Mouse (Mus musculus) kidney, adult 2 months (tissue): ENCODE measurements around the gene Vmn1r195. TPM values are rescaled to one million over a fixed set of nuclear protein-coding genes. Genes with fewer than 3 reads are reported as not detected.

Experiments used
- DNase-seq: peaks from one replicate; pipeline ENCODE4 v3.0.0; 2021
- H3K27ac ChIP-seq: fragments of 200-500 bp; 2 replicates; pipeline ENCODE4 v1.5.1; 2012; ENCODE audit warnings: low read depth, low read length, control low read depth, inconsistent platforms; ENCODE audit not compliant: insufficient read depth
- H3K27me3 ChIP-seq: fragments of 200-500 bp; replicated peaks from 2 replicates; pipeline ENCODE4 v1.6.1; 2012; ENCODE audit warnings: mild to moderate bottlenecking, moderate library complexity, low read length, inconsistent platforms; ENCODE audit not compliant: control insufficient read depth, insufficient read depth
- H3K36me3 ChIP-seq: fragments of 200-500 bp; 2 replicates; pipeline ENCODE4 v1.6.1; 2012; ENCODE audit warnings: mild to moderate bottlenecking, moderate library complexity, low read length, inconsistent platforms; ENCODE audit not compliant: control insufficient read depth, insufficient read depth
- H3K4me1 ChIP-seq: fragments of 200-500 bp; 2 replicates; pipeline ENCODE4 v1.6.1; 2011; ENCODE audit warnings: low read length; ENCODE audit not compliant: control insufficient read depth, insufficient read depth
- H3K4me3 ChIP-seq: fragments of 200-500 bp; 2 replicates; pipeline ENCODE4 v1.5.1; 2011; ENCODE audit warnings: mild to moderate bottlenecking, low read depth, low read length, control low read depth; ENCODE audit not compliant: insufficient read depth
- CTCF ChIP-seq: fragments of 200-500 bp; conservative IDR thresholded peaks from 2 replicates; pipeline ENCODE4 v1.5.1; 2011; ENCODE audit warnings: low read depth, mild to moderate bottlenecking, control low read depth, low read length, moderate library complexity, mixed read lengths; ENCODE audit not compliant: insufficient read depth, insufficient read length
- POLR2A ChIP-seq: fragments of 200-500 bp; IDR thresholded peaks from one replicate; pipeline ENCODE4 v1.6.1; 2011; ENCODE audit warnings: low read depth, low read length, control low read depth
- WGBS: fragments of 180-500 bp; shearing (Covaris S2); methylation state at CpG from one replicate; pipeline ENCODE4 v1.1.7; 2018; 5-methylcytosine and 5-hydroxymethylcytosine counted together
- polyA plus RNA-seq: library from polyadenylated mRNA; depleted of rRNA; stranded (reverse); fragments of >200 nt; gene quantifications from 2 replicates; pipeline ENCODE4 v1.2.3, GENCODE M21; 2012; rRNA removed

The Vmn1r195 gene
- polyA plus RNA-seq, 1 experiment: not detected

GRCm38 (mm10) chr13:22317366-22317765 lies 47.0 kb downstream of the Vmn1r195 start:
- Histone ChIP-seq H3K27ac (no peak overlapping the region), H3K4me1 (no peaks in the 10 kb centered on the region), H3K4me3 (no peak overlapping the region), H3K27me3 (no peaks in the 10 kb centered on the region), H3K36me3 (no peaks in the 10 kb centered on the region)
- 83% methylated on average over 2 of the region's 2 CpGs for WGBS
- no peak for DNase-seq
- no peak for TF ChIP-seq POLR2A
- TF ChIP-seq CTCF: no peak

- Histone ChIP-seq H3K27ac (no peak overlapping the region), H3K36me3 (no peaks in the 10 kb centered on the region), H3K27me3 (no peaks in the 10 kb centered on the region), H3K4me1 (no peaks in the 10 kb centered on the region), H3K4me3 (no peak overlapping the region)
- DNase-seq: no peak
- no peak for TF ChIP-seq POLR2A
- TF ChIP-seq CTCF: no peak
Observed at GRCm38 (mm10) chr13:22320091-22320490, 49.8 kb downstream of the Vmn1r195 start.

GRCm38 (mm10) chr13:22324289-22324688 lies 54.0 kb downstream of the Vmn1r195 start, which contains the start of gene Vmn1r197:
Vmn1r197 (plus strand) TSS chr13:22324589.
- H3K4me1 ChIP-seq: no peaks in the 10 kb centered on the region
- no peak within 1 kb of the TSS for H3K4me3 ChIP-seq
- H3K27me3 ChIP-seq: no peaks in the 10 kb centered on the region
- DNase-seq: no peak
- TF ChIP-seq POLR2A (no peak), CTCF (no peak)
- no peak within 1 kb of the TSS for H3K27ac ChIP-seq
- H3K36me3 ChIP-seq: no peaks in the 10 kb centered on the region

Other genes with a start within 250 kb of the Vmn1r195 start
- 0.95 and 3.4 TPM in 2 replicates for gene Hist1h2ah, start 235.0 kb upstream of the Vmn1r195 start, polyA plus RNA-seq
- 4.2 and 6.0 TPM in 2 replicates for gene Hist1h2bk, start 234.7 kb upstream of the Vmn1r195 start, polyA plus RNA-seq
- 10.5 and 12.5 TPM in 2 replicates for gene Hist1h4i, start 229.2 kb upstream of the Vmn1r195 start, polyA plus RNA-seq
- gene Hist1h2ag, start 227.6 kb upstream of the Vmn1r195 start, polyA plus RNA-seq: 0.76 TPM in 1 of 2 replicates, not detected in the other
- gene Hist1h2bj, start 227.3 kb upstream of the Vmn1r195 start, polyA plus RNA-seq: 0.92 and 1.0 TPM in 2 replicates
- not detected in 2 replicates for gene Vmn1r188, start 186.1 kb upstream of the Vmn1r195 start, polyA plus RNA-seq
- not detected in 2 replicates for gene Vmn1r189, start 164.7 kb upstream of the Vmn1r195 start, polyA plus RNA-seq
- gene Vmn1r191, start 86.6 kb upstream of the Vmn1r195 start, polyA plus RNA-seq: not detected in 2 replicates
- not detected in 2 replicates for gene Vmn1r192, start 79.4 kb upstream of the Vmn1r195 start, polyA plus RNA-seq
- not detected in 2 replicates for gene Vmn1r193, start 47.4 kb upstream of the Vmn1r195 start, polyA plus RNA-seq
- gene Vmn1r194, start 26.3 kb upstream of the Vmn1r195 start, polyA plus RNA-seq: not detected in 2 replicates
- gene Vmn1r196, start 19.4 kb downstream of the Vmn1r195 start, polyA plus RNA-seq: not detected in 2 replicates
- not detected in 2 replicates for gene Vmn1r197, start 54.1 kb downstream of the Vmn1r195 start, polyA plus RNA-seq
- gene Vmn1r198, start 79.8 kb downstream of the Vmn1r195 start, polyA plus RNA-seq: not detected in 2 replicates
- not detected in 2 replicates for gene Vmn1r199, start 109.3 kb downstream of the Vmn1r195 start, polyA plus RNA-seq
- gene Vmn1r200, start 119.9 kb downstream of the Vmn1r195 start, polyA plus RNA-seq: not detected in 2 replicates
- gene Vmn1r201, start 201.4 kb downstream of the Vmn1r195 start, polyA plus RNA-seq: not detected in 2 replicates
- not detected in 2 replicates for gene Vmn1r202, start 234.9 kb downstream of the Vmn1r195 start, polyA plus RNA-seq
- not detected in 2 replicates for gene Vmn1r203, start 247.6 kb downstream of the Vmn1r195 start, polyA plus RNA-seq